In genomic region chr9:62972073-62972745, GRCm38 (mm10) we compare ENCODE assay signal across 8 mouse cellular contexts. TPM values are rescaled to one million over a fixed set of nuclear protein-coding genes. Genes with fewer than 3 reads are reported as not detected.
A peak's percentile ranks its signal among the peaks of the same experiment; 100 is the strongest.
DNase-seq lines count a peak whose midpoint lies in the region; ATAC-seq and TF ChIP-seq lines count a peak whose summit lies in the region.

No protein-coding gene starts in this region.

- peak; percentile 27 to 52 for DNase-seq in cerebellum, adult 2 months
- DNase-seq in cerebellum, adult 8-10 months, result no peak
- peak; percentile 44 for DNase-seq in embryo, embryonic 10.5 days (ENCODE audit: low spot score)
- DNase-seq in testis, postnatal 10 days (ENCODE audit: low spot score), result peak; percentile 59
- no peak for DNase-seq in frontal cortex, postnatal 25 days (ENCODE audit: low spot score in 2 of 2)

- no peak overlapping the region for H3K27ac ChIP-seq in cerebellum, adult 2 months (ENCODE audit: insufficient read depth, low read length)
- no peak overlapping the region for H3K27ac ChIP-seq in lung, embryonic 16.5 days (ENCODE audit: low read length)

- TF ChIP-seq POLR2A in cerebellum, adult 2 months (IDR thresholded peaks at IDR 0.05; ENCODE audit: borderline replicate concordance, insufficient read depth, low read length), result no peak

- no peaks in the 10 kb centered on the region for H3K27me3 ChIP-seq in cerebellum, adult 2 months (ENCODE audit: control insufficient read depth, insufficient read depth, low read length)
- no peaks in the 10 kb centered on the region for H3K27me3 ChIP-seq in lung, embryonic 16.5 days (ENCODE audit: control insufficient read depth, insufficient read depth, low read depth, low read length)

- no peak for TF ChIP-seq CTCF in cerebellum, adult 2 months (IDR thresholded peaks at IDR 0.05; ENCODE audit: borderline replicate concordance, insufficient read depth, low read depth, low read length)

- H3K9ac ChIP-seq in lung, embryonic 16.5 days (ENCODE audit: low read length), result no peak overlapping the region

- H3K4me2 ChIP-seq in lung, embryonic 16.5 days (ENCODE audit: low read depth, low read length), result no peak overlapping the region

- peaks cover 8% of the 10 kb centered on the region for H3K4me1 ChIP-seq in cerebellum, adult 2 months (ENCODE audit: control insufficient read depth, insufficient read depth, low read length)
- peaks cover 28% of the 10 kb centered on the region for H3K4me1 ChIP-seq in lung, embryonic 16.5 days (replicated peaks; ENCODE audit: control insufficient read depth, insufficient read depth, low read length)

- no peak overlapping the region for H3K4me3 ChIP-seq in cerebellum, adult 2 months (replicated peaks; ENCODE audit: insufficient read depth, low read depth, low read length)
- no peak overlapping the region for H3K4me3 ChIP-seq in lung, embryonic 16.5 days (ENCODE audit: low read length)

- H3K36me3 ChIP-seq in lung, embryonic 16.5 days (ENCODE audit: control insufficient read depth, insufficient read depth, low read length), result no peaks in the 10 kb centered on the region

- 48% methylated on average over 10 of the region's 10 CpGs for WGBS in cerebellum, adult 2 months
- WGBS in lung, embryonic 16.5 days, result 56% methylated on average over 10 of the region's 10 CpGs

- peak; percentile 78 for ATAC-seq in CD4-positive, CD25-positive, alpha-beta regulatory T cell, adult 4 months
- peak; percentile 92 to 97 for ATAC-seq in hematopoietic stem cell, adult 5-6 weeks (replicated peaks in 1 of 2; ENCODE audit: insufficient read depth in 1 of 2, low FRiP score in 2 of 2, low TSS enrichment in 1 of 2, low read depth in 1 of 2, poor library complexity in 2 of 2, severe bottlenecking in 2 of 2)
- peak; percentile 71; the same call in 1 of the 2 replicates for ATAC-seq in lung, embryonic 16.5 days (ENCODE audit: low read depth)

- H3K9me3 ChIP-seq in lung, embryonic 16.5 days (ENCODE audit: control insufficient read depth, low read length), result no peaks in the 10 kb centered on the region

RNA-seq across cellular contexts. Expression of gene Pias1, which starts 15.5 kb away (rescaled TPM):
- polyA plus RNA-seq in cerebellum, adult 2 months (2012; rRNA removed), result 26.8 and 28.5 TPM in 2 replicates
- 100 to 1,000 TPM; 160 to 181 TPM for polyA plus RNA-seq in CD4-positive, CD25-positive, alpha-beta regulatory T cell, adult 4 months (2017; shearing (Covaris generic))
- 34.7 and 52.1 TPM in 2 replicates for total RNA-seq in hematopoietic stem cell, adult 5-6 weeks (2017)
- 88.7 and 91.8 TPM in 2 replicates for polyA plus RNA-seq in lung, embryonic 16.5 days (2015; fragmentation: Nextera tagmentation; extraction: Ambion mirVana)

Comparison
In these comparisons a context has a peak if more than half of its experiments do, and no peak if none do; other contexts are left out.
1. DNase-seq: peak in cerebellum, adult 2 months (2 of 2), embryo, embryonic 10.5 days (single experiment) and testis, postnatal 10 days (single experiment); none in cerebellum, adult 8-10 months (single experiment) and frontal cortex, postnatal 25 days (0 of 2).
2. Peak in every context shown above with its lines, with median percentiles within 50 percentile points of each other: ATAC-seq.